Mouse (Mus musculus) neural tube, embryonic 14.5 days (tissue): Measurements from ENCODE around the gene Arid5a. TPM values are rescaled to one million over a fixed set of nuclear protein-coding genes. Genes with fewer than 3 reads are reported as not detected.

Source experiments
- ATAC-seq: fragments of 200-750 bp; cut with Nextera tagmentation; 2 replicates; pipeline ENCODE4 v1.8.0; 2017; ENCODE audit warnings: low read depth, mild to moderate bottlenecking, moderate TSS enrichment, moderate library complexity
- H3K27ac ChIP-seq: fragments of 300-500 bp; sonication (generic); 2 replicates; pipeline ENCODE4 v1.5.1; 2014; ENCODE audit warnings: low read depth, mild to moderate bottlenecking, control low read depth, low read length, moderate library complexity, mixed read lengths
- H3K27me3 ChIP-seq: fragments of 300-500 bp; sonication (generic); 2 replicates; pipeline ENCODE4 v1.6.1; 2014; ENCODE audit warnings: low read length; ENCODE audit not compliant: control insufficient read depth, insufficient read depth
- H3K36me3 ChIP-seq: fragments of 300-500 bp; sonication (generic); 2 replicates; pipeline ENCODE4 v1.6.1; 2014; ENCODE audit warnings: low read length, mixed read lengths; ENCODE audit not compliant: control insufficient read depth, insufficient read depth
- H3K4me1 ChIP-seq: fragments of 300-500 bp; sonication (generic); 2 replicates; pipeline ENCODE4 v1.6.1; 2014; ENCODE audit warnings: low read length; ENCODE audit not compliant: control insufficient read depth, insufficient read depth
- H3K4me2 ChIP-seq: fragments of 300-500 bp; sonication (generic); 2 replicates; pipeline ENCODE4 v1.6.1; 2014; ENCODE audit warnings: mild to moderate bottlenecking, low read depth, low read length, control low read depth
- H3K4me3 ChIP-seq: fragments of 300-500 bp; sonication (generic); 2 replicates; pipeline ENCODE4 v1.5.1; 2014; ENCODE audit warnings: low read depth, low read length, control low read depth, mixed read lengths
- H3K9ac ChIP-seq: fragments of 300-500 bp; sonication (generic); replicated peaks from 2 replicates; pipeline ENCODE4 v1.6.1; 2014; ENCODE audit warnings: low read depth, mild to moderate bottlenecking, control low read depth, low read length, mixed read lengths
- H3K9me3 ChIP-seq: fragments of 300-500 bp; sonication (generic); 2 replicates; pipeline ENCODE4 v1.6.1; 2016; ENCODE audit warnings: low read length; ENCODE audit not compliant: control insufficient read depth
- WGBS: fragments of 180-500 bp; shearing (Covaris S2); extraction: QIAGEN DNeasy Blood & Tissue Kit; methylation state at CpG from one replicate; pipeline ENCODE4 v1.1.7; 2014; 5-methylcytosine and 5-hydroxymethylcytosine counted together
- polyA plus RNA-seq: library from polyadenylated mRNA; unstranded; fragments of >200 nt; fragmentation: Nextera tagmentation; extraction: Ambion mirVana; gene quantifications from 2 replicates; pipeline ENCODE4 v1.2.1, GENCODE M21; 2014

The Arid5a gene
- polyA plus RNA-seq, 1 experiment from 2014 or later: 2.5 TPM

GRCm38 (mm10) chr1:36309498-36309901 is 2.0 kb downstream of the Arid5a start:
- WGBS: 23% methylated on average over 3 of the region's 3 CpGs
- Histone ChIP-seq H3K4me2 (no peak overlapping the region), H3K9ac (no peak overlapping the region), H3K36me3 (no peaks in the 10 kb centered on the region), H3K9me3 (no peaks in the 10 kb centered on the region), H3K4me3 (no peak overlapping the region), H3K27ac (no peak overlapping the region), H3K4me1 (0 out of 2 replicates have a peak, but pooled peaks cover 7% of the 10 kb centered on the region), H3K27me3 (no peaks in the 10 kb centered on the region)
- ATAC-seq: 0 out of 2 replicates have a peak, but pooled peaks have one; percentile 14

- no peaks in the 10 kb centered on the region for H3K4me1 ChIP-seq
- no peaks in the 10 kb centered on the region for H3K9me3 ChIP-seq
- WGBS: 89% methylated on average over 11 of the region's 11 CpGs
- no peaks in the 10 kb centered on the region for H3K27me3 ChIP-seq
- H3K4me3 ChIP-seq: no peak overlapping the region
- H3K4me2 ChIP-seq: no peak overlapping the region
- no peak overlapping the region for H3K27ac ChIP-seq
- no peak for ATAC-seq
- no peaks in the 10 kb centered on the region for H3K36me3 ChIP-seq
- no peak overlapping the region for H3K9ac ChIP-seq
Measured at GRCm38 (mm10) chr1:36314959-36315775, 7.6 kb downstream of the Arid5a start.

- Histone ChIP-seq H3K4me2 (no peak overlapping the region), H3K9me3 (no peaks in the 10 kb centered on the region), H3K36me3 (no peaks in the 10 kb centered on the region), H3K9ac (no peak overlapping the region), H3K27ac (no peak overlapping the region), H3K4me3 (no peak overlapping the region), H3K27me3 (no peaks in the 10 kb centered on the region), H3K4me1 (no peaks in the 10 kb centered on the region)
- ATAC-seq: no peak
- 89% methylated on average over 2 of the region's 2 CpGs for WGBS
Measured at GRCm38 (mm10) chr1:36315776-36316100, 8.2 kb downstream of the Arid5a start.

- no peaks in the 10 kb centered on the region for H3K4me1 ChIP-seq
- WGBS: 71% methylated on average over 2 of the region's 2 CpGs
- no peak overlapping the region for H3K4me3 ChIP-seq
- ATAC-seq: no peak
- H3K9me3 ChIP-seq: no peaks in the 10 kb centered on the region
- H3K27ac ChIP-seq: no peak overlapping the region
- H3K4me2 ChIP-seq: no peak overlapping the region
- H3K9ac ChIP-seq: no peak overlapping the region
- H3K27me3 ChIP-seq: no peaks in the 10 kb centered on the region
- H3K36me3 ChIP-seq: no peaks in the 10 kb centered on the region
Measured at GRCm38 (mm10) chr1:36321164-36321563, 13.6 kb downstream of the Arid5a start.

GRCm38 (mm10) chr1:36321829-36322573 is 14.5 kb downstream of the Arid5a start:
- no peak overlapping the region for H3K4me3 ChIP-seq
- WGBS: 78% methylated on average over 11 of the region's 11 CpGs
- no peaks in the 10 kb centered on the region for H3K9me3 ChIP-seq
- no peaks in the 10 kb centered on the region for H3K36me3 ChIP-seq
- no peak for ATAC-seq
- no peak overlapping the region for H3K27ac ChIP-seq
- no peaks in the 10 kb centered on the region for H3K27me3 ChIP-seq
- H3K4me1 ChIP-seq: no peaks in the 10 kb centered on the region
- no peak overlapping the region for H3K4me2 ChIP-seq
- no peak overlapping the region for H3K9ac ChIP-seq

GRCm38 (mm10) chr1:36323076-36323475 is 15.5 kb downstream of the Arid5a start:
- ATAC-seq: no peak
- Histone ChIP-seq H3K27ac (no peak overlapping the region), H3K9ac (no peak overlapping the region), H3K9me3 (no peaks in the 10 kb centered on the region), H3K4me1 (no peaks in the 10 kb centered on the region), H3K27me3 (no peaks in the 10 kb centered on the region), H3K4me3 (no peak overlapping the region), H3K36me3 (no peaks in the 10 kb centered on the region), H3K4me2 (no peak overlapping the region)
- 81% methylated on average over 9 of the region's 9 CpGs for WGBS

GRCm38 (mm10) chr1:36323746-36324448 is 16.4 kb downstream of the Arid5a start:
- Histone ChIP-seq H3K4me2 (no peak overlapping the region), H3K27me3 (no peaks in the 10 kb centered on the region), H3K9ac (no peak overlapping the region), H3K4me3 (no peak overlapping the region), H3K27ac (no peak overlapping the region), H3K9me3 (no peaks in the 10 kb centered on the region), H3K36me3 (no peaks in the 10 kb centered on the region), H3K4me1 (no peaks in the 10 kb centered on the region)
- peak; percentile 62; the same call in 1 of the 2 replicates for ATAC-seq
- 57% methylated on average over 8 of the region's 8 CpGs for WGBS

- no peak for ATAC-seq
- Histone ChIP-seq H3K36me3 (no peaks in the 10 kb centered on the region), H3K4me3 (no peak overlapping the region), H3K4me1 (no peaks in the 10 kb centered on the region), H3K27ac (no peak overlapping the region), H3K4me2 (no peak overlapping the region), H3K9me3 (no peaks in the 10 kb centered on the region), H3K9ac (no peak overlapping the region), H3K27me3 (no peaks in the 10 kb centered on the region)
- 95% methylated on average over 2 of the region's 2 CpGs for WGBS
Measured at GRCm38 (mm10) chr1:36325900-36326321, 18.4 kb downstream of the Arid5a start.

GRCm38 (mm10) chr1:36326815-36327214 is 19.3 kb downstream of the Arid5a start:
- Histone ChIP-seq H3K27me3 (no peaks in the 10 kb centered on the region), H3K36me3 (no peaks in the 10 kb centered on the region), H3K9ac (no peak overlapping the region), H3K27ac (no peak overlapping the region), H3K9me3 (no peaks in the 10 kb centered on the region), H3K4me1 (no peaks in the 10 kb centered on the region), H3K4me3 (no peak overlapping the region), H3K4me2 (no peak overlapping the region)
- no peak for ATAC-seq
- 96% methylated on average over 2 of the region's 2 CpGs for WGBS
